Mouse (Mus musculus) neural tube, embryonic 11.5 days (tissue): ENCODE results near the gene Gripap1. TPM values are rescaled to one million over a fixed set of nuclear protein-coding genes. Genes with fewer than 3 reads are reported as not detected.
"Not testable (repeated sequence)": the region's sequence is repeated elsewhere in the genome, so short reads cannot be mapped to it uniquely, and the experiment has no call there.

Experiments
- ATAC-seq: fragments of 200-750 bp; cut with Nextera tagmentation; 2 replicates; pipeline ENCODE4 v1.8.0; 2017; ENCODE audit warnings: moderate number of reproducible peaks, mild to moderate bottlenecking, moderate TSS enrichment, moderate library complexity; ENCODE audit not compliant: insufficient read depth, low FRiP score, low TSS enrichment
- DNase-seq: peaks from one replicate; pipeline ENCODE4 v3.0.0-alpha.2; 2015; ENCODE audit warnings: low spot score
- H3K27ac ChIP-seq: fragments of 300-500 bp; sonication (generic); 2 replicates; pipeline ENCODE4 v1.5.1; 2014; ENCODE audit warnings: low read depth, mild to moderate bottlenecking, low read length
- H3K27me3 ChIP-seq: fragments of 300-500 bp; sonication (generic); 2 replicates; pipeline ENCODE4 v1.6.1; 2014; ENCODE audit warnings: mild to moderate bottlenecking, low read length, mixed read lengths; ENCODE audit not compliant: control insufficient read depth, insufficient read depth
- H3K36me3 ChIP-seq: fragments of 300-500 bp; sonication (generic); 2 replicates; pipeline ENCODE4 v1.6.1; 2014; ENCODE audit warnings: mild to moderate bottlenecking, low read length, moderate library complexity, mixed read lengths; ENCODE audit not compliant: control insufficient read depth, insufficient read depth
- H3K4me1 ChIP-seq: fragments of 300-500 bp; sonication (generic); 2 replicates; pipeline ENCODE4 v1.6.1; 2014; ENCODE audit warnings: low read length, mixed read lengths; ENCODE audit not compliant: control insufficient read depth, insufficient read depth
- H3K4me2 ChIP-seq: fragments of 300-500 bp; sonication (generic); 2 replicates; pipeline ENCODE4 v1.6.1; 2014; ENCODE audit warnings: low read depth, mild to moderate bottlenecking, moderate library complexity
- H3K4me3 ChIP-seq: fragments of 300-500 bp; sonication (generic); 2 replicates; pipeline ENCODE4 v1.5.1; 2014; ENCODE audit warnings: low read depth, low read length
- H3K9ac ChIP-seq: fragments of 300-500 bp; sonication (generic); 2 replicates; pipeline ENCODE4 v1.6.1; 2014; ENCODE audit warnings: mild to moderate bottlenecking, low read length
- H3K9me3 ChIP-seq: fragments of 300-500 bp; sonication (generic); 2 replicates; pipeline ENCODE4 v1.6.1; 2016; ENCODE audit warnings: low read length; ENCODE audit not compliant: control insufficient read depth
- WGBS: fragments of 180-500 bp; shearing (Covaris S2); extraction: QIAGEN DNeasy Blood & Tissue Kit; methylation state at CpG from one replicate; pipeline ENCODE4 v1.1.7; 2014; 5-methylcytosine and 5-hydroxymethylcytosine counted together
- polyA plus RNA-seq: library from polyadenylated mRNA; unstranded; fragments of >200 nt; fragmentation: Nextera tagmentation; extraction: Ambion mirVana; gene quantifications from 2 replicates; pipeline ENCODE4 v1.2.1, GENCODE M21; 2014

Gripap1 gene
- polyA plus RNA-seq, 1 experiment from 2014 or later = 57.0 TPM

- H3K36me3 ChIP-seq = no peaks in the 10 kb centered on the region; the same call in none of the 2 replicates
- H3K9me3 ChIP-seq = no peaks in the 10 kb centered on the region
- no peak overlapping the region for H3K27ac ChIP-seq
- H3K4me1 ChIP-seq = no peaks in the 10 kb centered on the region
- no peak overlapping the region for H3K4me2 ChIP-seq
- WGBS = 86% methylated on average over 3 of the region's 3 CpGs
- no peaks in the 10 kb centered on the region for H3K27me3 ChIP-seq
- no peak overlapping the region for H3K4me3 ChIP-seq
- DNase-seq (no peak), ATAC-seq (no peak)
- H3K9ac ChIP-seq = no peak overlapping the region
These were observed 7.8 kb downstream of the Gripap1 start for GRCm38 (mm10) chrX:7797327-7797726.

DNA sequence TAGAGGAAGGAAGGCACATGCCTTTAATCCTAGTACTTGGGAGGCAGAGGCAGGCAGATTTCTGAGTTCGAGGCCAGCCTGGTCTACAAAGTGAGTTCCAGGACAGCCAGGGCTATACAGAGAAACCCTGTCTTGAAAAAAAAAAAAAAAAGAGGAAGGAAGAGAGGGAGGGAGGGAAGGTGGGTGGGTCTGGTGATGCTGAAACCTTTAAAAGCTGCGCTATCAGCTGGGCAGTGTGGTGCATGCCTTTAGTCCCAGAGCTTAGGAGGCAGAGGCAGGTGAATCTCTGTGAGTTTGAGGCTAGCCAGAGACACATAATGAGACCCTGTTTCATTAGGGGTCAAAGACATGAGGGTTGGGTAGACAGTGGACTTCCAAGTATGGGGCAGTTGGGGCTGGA lies 12.6 kb downstream of the Gripap1 start:
- H3K27ac ChIP-seq, ATAC-seq, H3K4me2 ChIP-seq, H3K27me3 ChIP-seq, H3K4me1 ChIP-seq, H3K4me3 ChIP-seq, DNase-seq, H3K36me3 ChIP-seq, H3K9ac ChIP-seq, H3K9me3 ChIP-seq: not testable (repeated sequence)
- 98% methylated on average over 2 of the region's 2 CpGs for WGBS

DNA sequence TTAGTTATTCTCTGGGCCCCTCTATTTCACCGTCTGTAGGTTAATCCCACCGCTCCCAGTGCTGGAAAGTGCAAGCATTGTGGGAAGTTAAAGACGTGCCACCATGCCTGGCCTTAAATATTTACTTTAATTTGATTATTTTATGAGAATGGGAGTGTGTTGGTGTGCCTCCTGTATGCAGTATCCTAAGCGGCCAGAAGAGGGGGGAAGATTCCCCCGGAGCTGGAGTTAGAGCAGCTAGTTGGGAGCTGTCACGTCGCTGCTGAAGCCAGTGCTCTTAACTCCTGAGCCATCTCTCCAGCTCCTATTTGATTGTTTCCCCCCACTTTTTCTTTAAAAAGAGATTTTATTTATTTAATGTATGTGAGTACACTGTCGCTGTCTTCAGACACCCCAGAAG lies 25.5 kb downstream of the Gripap1 start:
- 55% methylated on average over 8 of the region's 8 CpGs for WGBS
- not testable (repeated sequence) for H3K36me3 ChIP-seq, H3K4me2 ChIP-seq, H3K9ac ChIP-seq, H3K4me3 ChIP-seq, H3K9me3 ChIP-seq, H3K4me1 ChIP-seq, ATAC-seq, DNase-seq, H3K27me3 ChIP-seq, H3K27ac ChIP-seq

DNA sequence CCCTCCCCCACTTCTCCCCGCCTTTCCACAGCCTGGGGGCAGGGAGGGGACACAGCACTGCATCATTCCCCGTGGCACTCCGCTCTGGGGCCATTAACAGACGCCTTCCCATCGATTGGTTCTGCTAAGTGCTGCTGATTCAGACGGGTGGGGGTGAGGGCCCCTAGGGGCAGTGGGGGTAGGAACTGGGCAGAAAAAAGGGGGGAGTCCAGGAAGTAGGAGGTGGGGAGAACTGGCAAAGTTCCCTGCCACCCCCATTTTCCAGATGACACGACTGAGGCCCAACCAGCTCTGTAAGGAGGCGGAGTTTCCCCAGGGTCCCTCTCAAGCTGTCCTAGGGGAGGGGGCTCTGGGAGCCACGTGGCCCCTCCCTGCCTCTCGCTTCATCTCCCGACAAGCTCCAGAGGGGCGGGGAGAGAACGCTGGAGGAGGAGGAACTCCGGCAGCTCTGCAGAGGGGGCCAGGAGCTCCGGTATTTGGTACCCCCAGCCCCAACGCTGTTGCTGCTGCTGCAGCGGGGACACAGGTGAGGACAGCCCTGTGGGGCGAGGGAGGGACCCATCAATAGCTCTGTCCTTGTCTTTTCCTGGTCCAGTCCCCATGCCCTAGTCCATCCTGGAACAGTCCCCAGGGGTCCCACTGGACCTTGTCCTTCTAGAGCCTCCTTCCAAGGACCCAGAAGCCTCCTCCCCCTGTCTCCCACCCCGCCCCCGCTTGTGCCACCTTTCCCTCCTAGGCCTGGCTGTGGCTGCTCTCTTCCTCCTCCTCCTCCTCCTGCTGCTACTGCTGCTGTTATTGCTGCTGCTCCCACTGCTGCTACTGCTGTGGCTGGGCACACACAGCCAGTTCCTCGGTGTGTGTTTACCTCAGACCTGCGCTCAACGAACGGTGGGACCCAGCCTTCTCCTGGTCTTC lies 32.6 kb downstream of the Gripap1 start, which contains the start of gene Kcnd1:
Kcnd1 (plus strand) TSS at position 425 of the 915 bp plus-strand sequence.
- Histone ChIP-seq H3K9ac (no peak within 1 kb of the TSS), H3K27ac (no peak within 1 kb of the TSS), H3K9me3 (no peaks in the 10 kb centered on the region), H3K4me2 (peak within 1 kb of the TSS; percentile 38), H3K4me3 (peak within 1 kb of the TSS; percentile 16), H3K4me1 (no peaks in the 10 kb centered on the region), H3K27me3 (no peaks in the 10 kb centered on the region), H3K36me3 (no peaks in the 10 kb centered on the region)
- 25% methylated on average over 17 of the region's 24 CpGs for WGBS
- ATAC-seq (no peak), DNase-seq (peak; percentile 18)

DNA sequence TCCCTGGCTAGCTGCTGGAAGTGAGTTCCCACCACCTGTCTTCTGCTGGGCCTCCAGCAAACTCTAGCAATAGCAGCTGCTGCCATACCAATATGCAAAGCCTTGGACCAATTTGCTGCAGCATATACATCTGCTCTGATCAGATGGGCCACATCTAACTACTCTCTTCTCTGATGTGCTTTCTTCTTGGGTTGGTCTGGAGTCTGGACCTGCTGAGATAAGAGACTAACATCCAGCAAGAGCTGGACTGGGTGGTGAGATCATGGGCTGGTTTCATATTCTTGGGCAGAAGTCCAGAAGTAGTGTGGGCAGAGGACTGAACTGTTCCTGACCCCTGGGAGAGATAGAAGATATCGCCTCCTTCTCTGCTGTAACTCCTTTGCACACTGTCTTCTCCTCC lies 47.6 kb downstream of the Gripap1 start:
- H3K4me1 ChIP-seq = no peaks in the 10 kb centered on the region
- 81% methylated on average over 1 of the region's 1 CpGs for WGBS
- H3K9ac ChIP-seq = no peak overlapping the region
- H3K36me3 ChIP-seq = no peaks in the 10 kb centered on the region
- H3K27ac ChIP-seq = no peak overlapping the region
- DNase-seq (no peak), ATAC-seq (no peak)
- H3K4me2 ChIP-seq = no peak overlapping the region
- no peak overlapping the region for H3K4me3 ChIP-seq
- H3K9me3 ChIP-seq = no peaks in the 10 kb centered on the region
- H3K27me3 ChIP-seq = no peaks in the 10 kb centered on the region

DNA sequence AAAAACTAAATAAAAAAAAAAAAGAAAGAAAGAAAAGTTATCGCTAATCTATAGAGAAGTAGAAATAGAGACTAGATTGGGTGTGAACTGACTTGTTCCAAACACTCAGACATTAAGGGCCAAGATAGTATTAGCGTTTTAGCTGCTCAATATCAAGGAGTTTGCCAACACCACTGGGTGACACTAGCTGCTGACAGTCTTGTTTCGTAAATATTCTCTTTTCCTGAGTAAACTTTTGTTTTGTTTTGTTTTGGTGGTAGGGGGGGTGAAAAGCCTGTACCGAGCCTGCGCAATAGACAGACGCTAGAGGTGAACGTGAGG lies 51.2 kb downstream of the Gripap1 start:
- H3K4me3 ChIP-seq = peak overlapping the region; percentile 20; the same call in 1 of the 2 replicates
- 14% methylated on average over 7 of the region's 7 CpGs for WGBS

DNA sequence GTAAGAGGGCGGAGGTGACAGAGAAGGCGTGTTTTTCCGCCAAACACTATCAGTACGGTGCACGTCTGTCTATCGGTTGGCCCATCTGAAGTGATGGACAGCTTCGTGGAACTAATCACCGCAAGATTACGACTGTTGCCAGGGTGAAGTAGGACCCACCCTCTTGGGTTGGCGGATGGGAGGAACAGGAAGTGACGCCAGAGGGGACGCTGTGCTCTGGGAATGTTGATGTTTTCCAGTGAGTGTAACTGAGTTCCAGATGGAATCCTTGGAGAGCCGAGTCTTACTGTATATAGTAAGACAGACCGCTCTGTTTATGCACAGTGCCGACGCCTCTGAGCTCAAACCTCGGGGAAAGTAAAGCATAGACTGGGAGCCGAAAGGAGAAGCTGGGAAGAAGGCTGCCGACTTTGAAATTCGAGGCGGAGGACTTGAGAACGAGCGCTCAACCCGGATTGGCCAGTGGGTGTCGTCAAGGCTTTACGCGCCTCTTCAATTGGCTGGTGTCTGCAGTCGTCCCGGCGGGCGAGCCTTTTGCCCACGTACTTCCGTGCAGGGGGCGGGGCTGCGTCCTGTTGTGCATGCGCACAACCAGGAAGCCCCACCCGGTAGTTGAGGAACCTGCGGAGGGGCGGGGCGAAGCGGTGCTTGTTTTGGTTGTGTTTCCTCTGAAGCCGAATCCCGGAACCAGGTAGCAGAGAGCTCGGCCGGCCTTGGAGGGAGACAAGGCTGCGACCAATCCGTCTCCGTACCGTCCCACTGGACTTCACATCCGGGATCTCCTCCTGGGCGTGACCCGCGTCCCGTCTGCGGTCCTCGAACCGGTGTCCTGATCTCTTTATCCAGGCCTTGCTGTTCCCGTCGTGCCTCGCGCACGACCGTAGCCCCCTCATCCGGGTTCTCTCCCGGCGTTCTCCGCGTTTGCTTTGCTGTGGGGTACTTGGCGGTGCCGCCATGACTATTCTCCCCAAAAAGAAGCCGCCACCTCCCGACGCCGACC lies 51.9 kb downstream of the Gripap1 start, which contains the start of gene Otud5:
Otud5 (plus strand) TSS at position 202 of the 1,000 bp plus-strand sequence.
- DNase-seq = peak; percentile 92
- 19% methylated on average over 66 of the region's 74 CpGs for WGBS
- peak within 1 kb of the TSS; percentile 72 for H3K27ac ChIP-seq
- H3K4me1 ChIP-seq = peaks cover 3% of the 10 kb centered on the region; the same call in 1 of the 2 replicates
- peak within 1 kb of the TSS; percentile 74 for H3K4me3 ChIP-seq
- H3K27me3 ChIP-seq = no peaks in the 10 kb centered on the region
- no peaks in the 10 kb centered on the region for H3K9me3 ChIP-seq
- H3K4me2 ChIP-seq = peak within 1 kb of the TSS; percentile 67
- H3K9ac ChIP-seq = peak within 1 kb of the TSS; percentile 77
- ATAC-seq = peak; percentile 98
- no peaks in the 10 kb centered on the region for H3K36me3 ChIP-seq

More for the DNA sequence above, 51.2 kb downstream of the Gripap1 start:
- Histone ChIP-seq H3K9me3 (no peaks in the 10 kb centered on the region), H3K4me2 (peak overlapping the region; percentile 36), H3K9ac (no peak overlapping the region), H3K27ac (no peak overlapping the region), H3K27me3 (no peaks in the 10 kb centered on the region), H3K4me1 (peaks cover 3% of the 10 kb centered on the region; the same call in 1 of the 2 replicates), H3K36me3 (no peaks in the 10 kb centered on the region)
- DNase-seq = no peak
- no peak for ATAC-seq

- Histone ChIP-seq H3K9me3 (no peaks in the 10 kb centered on the region), H3K4me2 (peak overlapping the region; percentile 67), H3K36me3 (no peaks in the 10 kb centered on the region), H3K27ac (peak overlapping the region; percentile 72), H3K27me3 (no peaks in the 10 kb centered on the region), H3K9ac (peak overlapping the region; percentile 77), H3K4me1 (peaks cover 3% of the 10 kb centered on the region; the same call in 1 of the 2 replicates), H3K4me3 (peak overlapping the region; percentile 74)
- DNase-seq = no peak
- no peak; the same call in 1 of the 2 replicates for ATAC-seq
- WGBS = 10% methylated on average over 32 of the region's 42 CpGs
These were observed 52.8 kb downstream of the Gripap1 start for GRCm38 (mm10) chrX:7842318-7842717.
